23 mouse cellular contexts compared by ENCODE assay signal in genomic region chr4:148549106-148549505, GRCm38 (mm10). TPM values are rescaled to one million over a fixed set of nuclear protein-coding genes. Genes with fewer than 3 reads are reported as not detected.
"Had no signal": no experiment of that assay in that cellular context is flagged by ENCODE, and none has a peak within 500 bp of the region (broad histone marks: within the 10 kb centered on the region; RNA-seq: fewer than 3 reads in every experiment).

No protein-coding gene starts in this region.

- ATAC-seq: hindbrain, embryonic 16.5 days; hindbrain, postnatal 0 days; inflammation-experienced regulatory T-cells, adult 6 months; intestine, embryonic 15.5 days; intestine, embryonic 16.5 days; intestine, postnatal 0 days had no signal

- DNase-seq: heart, postnatal 10 days; heart, postnatal 14 days; heart, postnatal 36 days; heart, postnatal 4 days; kidney, adult 11 months; kidney, adult 18-20 months; kidney, adult 2 months; kidney, adult 8-10 months; kidney, adult 9 months; kidney, postnatal 10 days; kidney, postnatal 14 days; kidney, postnatal 25 days; kidney, postnatal 36 days; kidney, postnatal 4 days; layer of hippocampus, adult 9-11 months; layer of hippocampus, postnatal 36 days had no signal

RNA-seq across cellular contexts. Expression of gene Angptl7, which starts 48.8 kb away (rescaled TPM):
- total RNA-seq: hematopoietic stem cell, adult 5-6 weeks had no signal
